ENCODE assay signal across 24 mouse cellular contexts in the genomic region with DNA sequence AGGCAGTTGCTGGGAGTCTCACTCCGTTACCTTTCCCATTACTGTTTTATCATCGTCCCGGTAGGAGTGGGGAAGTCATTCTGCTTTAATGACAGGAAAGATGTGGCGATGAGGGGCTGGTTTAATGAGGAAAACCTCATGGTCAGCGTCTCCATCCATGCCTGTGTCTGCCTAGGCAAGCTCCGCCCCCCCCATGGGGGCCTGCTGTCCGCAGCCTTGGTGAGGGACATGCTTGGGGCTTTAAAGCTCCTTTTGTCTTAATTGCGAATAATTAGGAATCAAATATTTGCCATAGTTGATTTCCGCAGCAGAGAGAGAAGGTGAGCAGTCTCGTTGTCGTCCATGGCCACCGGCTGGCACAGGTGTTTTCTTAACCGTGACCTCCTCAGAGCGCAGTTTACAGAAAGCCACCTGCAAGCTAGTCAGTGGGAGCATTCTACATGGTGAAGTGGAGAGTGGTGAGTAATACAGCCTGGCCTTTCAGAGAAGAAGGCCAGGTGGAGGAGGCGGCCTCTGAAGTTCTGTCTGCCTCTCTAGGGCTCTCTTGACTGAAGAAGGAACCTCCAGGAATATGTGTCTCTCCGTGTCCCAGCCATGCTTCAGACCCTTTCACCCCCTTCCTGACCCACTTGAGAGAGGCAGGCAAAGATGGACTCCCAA.
DNase-seq lines count a peak whose midpoint lies in the region; ATAC-seq lines count a peak whose summit lies in the region.
"Had no signal": no experiment of that assay in that cellular context is flagged by ENCODE, and none has a peak within 500 bp of the region (broad histone marks: within the 10 kb centered on the region; RNA-seq: fewer than 3 reads in every experiment).

No protein-coding gene starts in this region.

- H3K4me3 ChIP-seq in hindbrain, embryonic 13.5 days = no peak overlapping the region
- H3K4me3 ChIP-seq in hindbrain, embryonic 11.5 days (ENCODE audit: low read depth, low read length) = no peak overlapping the region
- no peak overlapping the region for H3K4me3 ChIP-seq in lung, embryonic 15.5 days
- no peak overlapping the region for H3K4me3 ChIP-seq in embryonic facial prominence, embryonic 10.5 days
- no peak overlapping the region for H3K4me3 ChIP-seq in limb, embryonic 10.5 days
- H3K4me3 ChIP-seq: gastrocnemius, adult 2 months; limb, embryonic 15.5 days; myocyte had no signal

- intact Hi-C loops in left cerebral cortex, postnatal 10 days (cut with DNase I) = no loop called here

- no peak overlapping the region for H3K4me2 ChIP-seq in hindbrain, embryonic 13.5 days
- H3K4me2 ChIP-seq in hindbrain, embryonic 11.5 days (replicated peaks; ENCODE audit: low read depth, low read length) = no peak overlapping the region
- peak overlapping the region; percentile 4; the same call in 1 of the 2 replicates for H3K4me2 ChIP-seq in lung, embryonic 15.5 days
- H3K4me2 ChIP-seq: heart, embryonic 11.5 days; hindbrain, embryonic 14.5 days; limb, embryonic 15.5 days had no signal

- no peak for ATAC-seq in hindbrain, embryonic 13.5 days (ENCODE audit: low FRiP score)
- no peak for ATAC-seq in hindbrain, embryonic 11.5 days (ENCODE audit: low FRiP score)
- ATAC-seq in lung, embryonic 15.5 days (ENCODE audit: borderline replicate concordance, extremely low read depth, low FRiP score, low TSS enrichment) = no peak; the same call in 1 of the 2 replicates
- ATAC-seq: forebrain, embryonic 14.5 days; intestine, postnatal 0 days; Patski had no signal

- peaks cover 12% of the 10 kb centered on the region; the same call in 1 of the 2 replicates for H3K4me1 ChIP-seq in hindbrain, embryonic 13.5 days (replicated peaks)
- no peaks in the 10 kb centered on the region for H3K4me1 ChIP-seq in hindbrain, embryonic 11.5 days (replicated peaks; ENCODE audit: control insufficient read depth, insufficient read depth, low read length)
- no peaks in the 10 kb centered on the region for H3K4me1 ChIP-seq in lung, embryonic 15.5 days
- H3K4me1 ChIP-seq in embryonic facial prominence, embryonic 10.5 days = peaks cover 14% of the 10 kb centered on the region
- peaks cover 14% of the 10 kb centered on the region; the same call in 1 of the 2 replicates for H3K4me1 ChIP-seq in limb, embryonic 10.5 days
- H3K4me1 ChIP-seq: limb, embryonic 15.5 days had no signal

- DNase-seq in hindbrain, embryonic 11.5 days (ENCODE audit: low spot score) = no peak
- DNase-seq in lung, postnatal 14 days = no peak
- DNase-seq in embryonic facial prominence, embryonic 10.5 days (ENCODE audit: low spot score) = no peak
- no peak for DNase-seq in limb, embryonic 10.5 days (ENCODE audit: low spot score)
- DNase-seq in left cerebral cortex, postnatal 10 days (ENCODE audit: extremely low spot score in 1 of 2, low spot score in 2 of 2) = no peak
- DNase-seq: adrenal gland, adult 2 months; B cell, adult 2 months; cerebellum, adult 11 months; cerebellum, adult 9-11 months; gastrocnemius, adult 2 months; layer of hippocampus, adult 9-11 months; right cerebral cortex, adult 18-20 months; right cerebral cortex, postnatal 4 days had no signal

- H3K9me3 ChIP-seq in hindbrain, embryonic 13.5 days = no peaks in the 10 kb centered on the region
- no peaks in the 10 kb centered on the region for H3K9me3 ChIP-seq in hindbrain, embryonic 11.5 days (ENCODE audit: control insufficient read depth, low read length)
- no peaks in the 10 kb centered on the region for H3K9me3 ChIP-seq in lung, embryonic 15.5 days
- H3K9me3 ChIP-seq in embryonic facial prominence, embryonic 10.5 days = 0 out of 2 replicates have a peak, but pooled peaks cover 3% of the 10 kb centered on the region
- H3K9me3 ChIP-seq in limb, embryonic 10.5 days (replicated peaks) = no peaks in the 10 kb centered on the region
- H3K9me3 ChIP-seq: limb, embryonic 15.5 days had no signal

- WGBS in hindbrain, embryonic 13.5 days = 79% methylated on average over 16 of the region's 16 CpGs
- WGBS in hindbrain, embryonic 11.5 days = 84% methylated on average over 16 of the region's 16 CpGs
- WGBS in lung, embryonic 15.5 days = 59% methylated on average over 16 of the region's 16 CpGs
- 82% methylated on average over 16 of the region's 16 CpGs for WGBS in embryonic facial prominence, embryonic 10.5 days
- WGBS in limb, embryonic 10.5 days = 80% methylated on average over 16 of the region's 16 CpGs

- no peaks in the 10 kb centered on the region for H3K27me3 ChIP-seq in hindbrain, embryonic 13.5 days
- no peaks in the 10 kb centered on the region for H3K27me3 ChIP-seq in hindbrain, embryonic 11.5 days (ENCODE audit: control insufficient read depth, insufficient read depth, low read length)
- H3K27me3 ChIP-seq in lung, embryonic 15.5 days = no peaks in the 10 kb centered on the region
- H3K27me3 ChIP-seq in embryonic facial prominence, embryonic 10.5 days (replicated peaks; ENCODE audit: low read depth, poor library complexity, severe bottlenecking) = no peaks in the 10 kb centered on the region
- no peaks in the 10 kb centered on the region for H3K27me3 ChIP-seq in limb, embryonic 10.5 days (ENCODE audit: low read depth, poor library complexity, severe bottlenecking)
- H3K27me3 ChIP-seq: limb, embryonic 15.5 days had no signal

- 0 out of 2 replicates have a peak overlapping the region, but pooled peaks have one; percentile 3 for H3K27ac ChIP-seq in hindbrain, embryonic 13.5 days
- H3K27ac ChIP-seq in hindbrain, embryonic 11.5 days (ENCODE audit: low read depth, low read length) = no peak overlapping the region
- H3K27ac ChIP-seq in lung, embryonic 15.5 days = peak overlapping the region; percentile 75
- H3K27ac ChIP-seq in embryonic facial prominence, embryonic 10.5 days (replicated peaks) = peak overlapping the region; percentile 6; the same call in 1 of the 2 replicates
- H3K27ac ChIP-seq in limb, embryonic 10.5 days = 0 out of 2 replicates have a peak overlapping the region, but pooled peaks have one; percentile 19
- H3K27ac ChIP-seq: gastrocnemius, adult 2 months; hindbrain, embryonic 14.5 days; limb, embryonic 15.5 days; liver, embryonic 14.5 days had no signal

- no peak overlapping the region for H3K9ac ChIP-seq in hindbrain, embryonic 13.5 days
- no peak overlapping the region for H3K9ac ChIP-seq in hindbrain, embryonic 11.5 days (ENCODE audit: low read depth, low read length)
- H3K9ac ChIP-seq in lung, embryonic 15.5 days = no peak overlapping the region
- H3K9ac ChIP-seq: hindbrain, embryonic 14.5 days; limb, embryonic 15.5 days; liver, embryonic 14.5 days had no signal

- H3K36me3 ChIP-seq in hindbrain, embryonic 13.5 days = no peaks in the 10 kb centered on the region
- no peaks in the 10 kb centered on the region for H3K36me3 ChIP-seq in hindbrain, embryonic 11.5 days (ENCODE audit: control insufficient read depth, insufficient read depth, low read length)
- H3K36me3 ChIP-seq in lung, embryonic 15.5 days = no peaks in the 10 kb centered on the region
- no peaks in the 10 kb centered on the region for H3K36me3 ChIP-seq in embryonic facial prominence, embryonic 10.5 days (replicated peaks)
- no peaks in the 10 kb centered on the region for H3K36me3 ChIP-seq in limb, embryonic 10.5 days
- H3K36me3 ChIP-seq: G1E; limb, embryonic 15.5 days had no signal
